Mouse (Mus musculus): Measurements from ENCODE around the gene Ddx49. TPM values are rescaled to one million over a fixed set of nuclear protein-coding genes. Genes with fewer than 3 reads are reported as not detected.
A peak's percentile ranks its signal among the peaks of the same experiment; 100 is the strongest.

Ddx49 gene
- total RNA-seq, 1 experiment from 2014 or later, result 57.6 TPM

GRCm38 (mm10) chr8:70327512-70327911, 25.2 kb upstream of the Ddx49 start:
- ATAC-seq (ENCODE audit: extremely low read depth, insufficient number of reproducible peaks, low FRiP score, poor library complexity, severe bottlenecking), result no peak

- ATAC-seq (ENCODE audit: extremely low read depth, insufficient number of reproducible peaks, low FRiP score, poor library complexity, severe bottlenecking), result no peak
These were observed 21.4 kb upstream of the Ddx49 start for GRCm38 (mm10) chr8:70323716-70324115.

GRCm38 (mm10) chr8:70317872-70318271, 15.6 kb upstream of the Ddx49 start:
- no peak for ATAC-seq (ENCODE audit: extremely low read depth, insufficient number of reproducible peaks, low FRiP score, poor library complexity, severe bottlenecking)

GRCm38 (mm10) chr8:70316511-70317504, 14.5 kb upstream of the Ddx49 start:
- no peak for ATAC-seq (ENCODE audit: extremely low read depth, insufficient number of reproducible peaks, low FRiP score, poor library complexity, severe bottlenecking)

GRCm38 (mm10) chr8:70315624-70316510, 13.6 kb upstream of the Ddx49 start, which contains the start of gene Cers1:
Gene Cers1, plus strand, starts transcription at chr8:70315775.
- ATAC-seq (ENCODE audit: extremely low read depth, insufficient number of reproducible peaks, low FRiP score, poor library complexity, severe bottlenecking), result no peak

DNA sequence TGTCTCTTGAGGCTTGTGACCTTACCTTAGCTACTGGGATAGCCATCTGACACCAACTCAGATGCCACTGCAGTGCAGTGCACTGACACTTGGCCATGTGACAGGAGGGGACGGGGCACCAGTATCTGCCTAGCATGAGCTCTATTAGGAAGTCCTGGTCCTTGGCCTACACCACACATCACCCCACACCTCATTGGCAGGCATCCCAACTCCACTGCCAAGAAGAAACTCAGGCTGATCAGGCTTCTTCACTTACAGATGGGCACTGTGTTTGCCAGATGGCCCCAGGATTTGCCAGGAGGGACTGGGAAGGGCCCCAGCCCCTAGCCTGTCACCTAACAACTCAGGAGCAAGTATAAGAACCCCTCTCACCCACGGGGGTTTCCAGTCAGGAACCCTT, 11.1 kb upstream of the Ddx49 start:
- no peak for ATAC-seq (ENCODE audit: extremely low read depth, insufficient number of reproducible peaks, low FRiP score, poor library complexity, severe bottlenecking)

DNA sequence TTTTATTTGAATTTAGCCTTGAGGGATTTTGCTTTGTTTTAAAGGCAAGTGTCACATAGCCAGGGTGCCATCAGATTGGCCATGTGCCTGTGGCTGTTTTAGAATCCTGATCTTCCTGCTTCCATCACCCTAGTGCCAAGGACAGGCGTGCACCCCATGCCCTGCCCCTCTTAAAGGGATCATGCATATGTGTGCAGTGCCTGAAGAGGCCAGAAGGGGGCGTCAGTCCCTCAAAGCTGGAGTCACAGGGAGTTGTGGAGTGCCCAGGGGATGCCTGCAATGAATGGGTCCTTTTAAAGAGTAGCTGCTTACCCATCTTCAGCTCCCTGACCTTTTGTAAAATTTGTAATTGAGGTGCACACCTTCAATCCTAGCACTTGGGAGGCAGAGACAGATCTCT, 7.0 kb upstream of the Ddx49 start:
- ATAC-seq (ENCODE audit: extremely low read depth, insufficient number of reproducible peaks, low FRiP score, poor library complexity, severe bottlenecking), result no peak

GRCm38 (mm10) chr8:70302901-70303300, 612 bp upstream of the Ddx49 start:
- no peak for ATAC-seq (ENCODE audit: extremely low read depth, insufficient number of reproducible peaks, low FRiP score, poor library complexity, severe bottlenecking)

GRCm38 (mm10) chr8:70300881-70301280, 1.4 kb downstream of the Ddx49 start:
- ATAC-seq (ENCODE audit: extremely low read depth, insufficient number of reproducible peaks, low FRiP score, poor library complexity, severe bottlenecking), result no peak

DNA sequence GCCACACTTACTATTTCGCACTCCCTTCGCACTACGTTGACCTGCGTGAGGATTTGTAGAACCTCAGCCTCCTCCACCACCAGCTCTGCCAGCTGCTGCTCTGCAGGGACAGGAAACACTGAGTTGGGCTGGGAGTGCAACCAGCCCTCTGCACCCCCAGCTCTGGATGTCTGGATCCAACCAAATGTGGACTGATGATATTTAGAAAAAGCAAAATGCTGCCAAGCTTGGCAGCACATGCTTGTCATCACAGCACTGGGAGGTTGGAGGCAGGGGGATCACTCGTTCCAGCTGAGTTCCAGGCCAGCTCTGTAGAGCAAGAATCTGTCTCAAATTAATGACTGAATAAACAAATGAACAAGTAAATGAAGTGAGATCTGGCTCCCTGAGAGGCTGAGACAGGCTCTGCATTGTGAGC, 8.3 kb downstream of the Ddx49 start:
- ATAC-seq (ENCODE audit: extremely low read depth, insufficient number of reproducible peaks, low FRiP score, poor library complexity, severe bottlenecking), result no peak

- no peak for ATAC-seq (ENCODE audit: extremely low read depth, insufficient number of reproducible peaks, low FRiP score, poor library complexity, severe bottlenecking)
These were observed 15.6 kb downstream of the Ddx49 start for GRCm38 (mm10) chr8:70286737-70287136.

- ATAC-seq (ENCODE audit: extremely low read depth, insufficient number of reproducible peaks, low FRiP score, poor library complexity, severe bottlenecking), result no peak
These were observed 17.0 kb downstream of the Ddx49 start for GRCm38 (mm10) chr8:70285304-70285703.

DNA sequence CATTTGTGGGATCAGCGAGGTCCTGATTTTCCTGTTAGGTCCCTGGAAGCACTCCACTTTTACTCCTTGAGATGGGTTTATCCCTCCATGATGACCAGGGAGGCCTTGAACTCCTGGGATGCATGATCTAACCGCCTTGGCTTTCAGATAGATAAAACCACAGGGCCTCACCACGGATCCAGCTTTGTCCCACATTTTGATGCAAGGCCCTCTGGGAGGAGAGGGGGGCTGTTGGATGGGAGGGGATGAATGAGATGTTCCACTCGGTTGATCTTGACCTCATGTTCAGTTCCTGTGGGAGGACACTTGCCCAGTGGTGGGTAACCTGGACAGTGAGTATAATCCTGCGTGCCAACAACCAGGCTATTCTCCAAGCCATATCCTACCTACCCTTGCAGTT, 17.9 kb downstream of the Ddx49 start:
- ATAC-seq (ENCODE audit: extremely low read depth, insufficient number of reproducible peaks, low FRiP score, poor library complexity, severe bottlenecking), result no peak

DNA sequence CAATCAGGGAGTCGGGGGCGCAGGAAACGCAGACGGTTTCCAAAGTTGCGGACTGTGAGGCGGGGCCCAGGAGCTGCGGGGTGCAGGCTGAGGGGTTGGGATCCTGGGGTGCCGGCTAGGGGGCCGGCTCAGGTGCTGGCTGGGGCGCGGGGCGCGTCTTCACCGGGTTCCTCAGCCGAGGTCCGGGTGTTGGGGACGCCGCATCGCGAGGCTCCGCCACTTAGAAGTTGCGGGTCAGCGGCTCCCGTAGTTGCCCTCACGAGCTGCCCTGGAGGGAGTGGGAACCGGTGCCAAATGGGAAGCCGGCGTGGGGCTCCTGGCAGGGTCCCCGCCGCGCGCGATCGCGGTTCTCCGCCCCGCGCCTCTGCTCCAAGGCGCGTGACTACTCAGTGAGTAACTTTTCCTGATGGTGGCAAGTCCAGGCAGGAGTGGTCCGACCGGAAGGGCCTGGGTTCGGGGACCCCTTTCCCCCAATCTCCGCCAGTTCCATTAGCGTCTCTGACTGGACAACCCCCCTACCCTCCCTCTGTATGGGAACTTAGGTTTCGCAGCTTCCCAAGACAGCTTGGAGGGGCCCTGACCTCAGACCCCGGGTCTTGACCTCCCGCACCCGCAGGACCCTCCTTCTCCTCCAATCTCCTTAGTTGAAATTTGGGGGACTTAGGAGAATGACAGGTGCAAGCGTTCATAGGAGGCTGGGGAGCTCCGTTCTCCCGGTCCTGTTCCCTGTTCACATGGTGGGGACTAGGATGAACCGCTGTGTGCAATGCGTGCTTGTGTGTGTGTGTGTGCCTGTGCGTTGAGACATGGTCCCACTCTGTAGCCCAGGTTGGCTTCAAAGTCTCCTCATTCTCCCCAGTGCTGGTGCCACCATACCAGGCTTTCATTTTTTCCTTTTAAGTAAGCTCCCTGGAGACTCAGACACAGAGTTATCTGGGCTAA, 18.9 kb downstream of the Ddx49 start:
- no peak for ATAC-seq (ENCODE audit: extremely low read depth, insufficient number of reproducible peaks, low FRiP score, poor library complexity, severe bottlenecking)

DNA sequence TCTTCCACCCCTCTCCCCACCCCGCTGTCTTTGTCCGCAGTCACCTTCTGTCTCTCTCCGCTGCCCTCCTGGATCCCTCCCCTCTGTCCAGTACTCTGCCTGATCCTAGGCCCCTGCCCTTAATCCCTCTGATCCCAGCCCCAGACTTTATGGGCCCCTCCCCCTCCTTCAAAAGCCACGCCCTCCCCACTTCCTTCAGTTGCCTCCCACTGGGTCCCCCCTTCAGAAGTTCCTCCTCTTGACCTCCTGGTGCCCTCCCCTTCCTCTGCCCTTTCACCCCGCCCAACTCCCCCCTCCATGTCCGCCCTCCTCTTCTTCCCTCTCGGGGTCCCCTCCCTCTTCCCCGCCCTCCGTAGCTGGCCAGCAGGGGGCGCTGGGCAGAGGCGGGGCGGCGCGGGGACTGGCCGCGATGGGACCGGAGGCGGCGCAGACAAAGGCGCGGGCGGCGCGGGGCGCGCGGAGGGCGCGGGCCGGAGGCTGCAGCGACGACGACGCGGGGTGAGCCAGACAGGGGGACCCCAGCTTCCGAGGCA, 19.6 kb downstream of the Ddx49 start, which contains the start of gene Homer3:
TSS of gene Homer3 (plus strand) at position 225 of the 533 bp plus-strand sequence.
- ATAC-seq (ENCODE audit: extremely low read depth, insufficient number of reproducible peaks, low FRiP score, poor library complexity, severe bottlenecking), result peak; percentile 93

GRCm38 (mm10) chr8:70281001-70281400, 21.3 kb downstream of the Ddx49 start:
- ATAC-seq (ENCODE audit: extremely low read depth, insufficient number of reproducible peaks, low FRiP score, poor library complexity, severe bottlenecking), result no peak

DNA sequence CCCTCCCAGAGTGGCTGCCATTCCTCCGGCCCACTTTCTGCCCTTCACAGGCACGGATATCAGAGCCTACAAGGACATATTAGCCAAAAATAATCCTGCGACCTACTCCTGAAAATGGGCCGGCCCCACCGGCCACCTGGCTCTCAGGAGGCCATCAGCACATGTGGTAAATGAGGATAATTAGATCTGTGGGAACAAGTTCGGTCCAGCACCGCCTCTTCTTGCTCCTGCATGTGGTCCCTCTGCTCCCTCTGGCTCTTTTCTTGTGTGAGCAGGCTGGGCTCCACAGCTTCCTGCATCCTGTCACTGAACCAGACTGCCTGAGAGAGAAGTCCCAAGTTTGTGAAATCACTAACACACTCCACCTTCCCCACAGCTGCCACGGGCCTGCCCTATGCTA, 23.0 kb downstream of the Ddx49 start:
- no peak for ATAC-seq (ENCODE audit: extremely low read depth, insufficient number of reproducible peaks, low FRiP score, poor library complexity, severe bottlenecking)

DNA sequence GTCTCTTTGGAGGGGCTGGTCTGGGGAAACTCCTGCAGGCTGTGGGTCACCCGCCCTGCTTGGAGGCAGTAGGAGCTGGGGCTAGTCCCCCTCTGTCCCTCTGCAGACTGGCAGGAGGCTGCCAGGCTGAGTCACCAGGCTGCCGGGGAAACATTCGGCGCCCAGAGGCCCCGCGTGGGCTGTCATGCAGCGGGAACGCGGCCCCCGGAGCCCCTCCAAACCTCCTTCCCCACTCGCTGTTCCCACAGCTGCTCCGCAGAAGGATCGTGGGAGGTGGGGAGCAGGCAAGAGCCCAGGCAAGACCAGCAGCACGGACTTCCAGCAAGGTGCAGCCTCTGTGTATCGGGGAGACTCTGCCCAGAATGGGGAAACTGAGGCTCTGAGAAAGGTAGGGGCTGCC, 24.1 kb downstream of the Ddx49 start:
- no peak for ATAC-seq (ENCODE audit: extremely low read depth, insufficient number of reproducible peaks, low FRiP score, poor library complexity, severe bottlenecking)
